Mouse (Mus musculus) bone marrow, adult 2 months (tissue): Measurements from ENCODE around the gene Stx4a.

Experiments
- CTCF ChIP-seq: fragments of 200-500 bp; IDR thresholded peaks from 2 replicates; pipeline ENCODE4 v1.5.1; 2011; ENCODE audit warnings: low read length, control low read depth; ENCODE audit not compliant: control insufficient read depth, insufficient read depth
- POLR2A ChIP-seq: fragments of 200-500 bp; IDR thresholded peaks from 2 replicates; pipeline ENCODE4 v1.6.1; 2011; ENCODE audit warnings: low read depth, mild to moderate bottlenecking, control low read depth, low read length, borderline replicate concordance; ENCODE audit not compliant: control insufficient read depth

GRCm38 (mm10) chr7:127817776-127818175 is 6.3 kb upstream of the Stx4a start:
- TF ChIP-seq CTCF: no peak
- no peak for TF ChIP-seq POLR2A
